Mouse (Mus musculus): ENCODE data around the gene Hdhd5. TPM values are rescaled to one million over a fixed set of nuclear protein-coding genes. Genes with fewer than 3 reads are reported as not detected.

Hdhd5 gene
- polyA plus RNA-seq (2015; fragmentation: Nextera tagmentation; extraction: Ambion mirVana) = 15.7 and 16.5 TPM in 2 replicates

DNA sequence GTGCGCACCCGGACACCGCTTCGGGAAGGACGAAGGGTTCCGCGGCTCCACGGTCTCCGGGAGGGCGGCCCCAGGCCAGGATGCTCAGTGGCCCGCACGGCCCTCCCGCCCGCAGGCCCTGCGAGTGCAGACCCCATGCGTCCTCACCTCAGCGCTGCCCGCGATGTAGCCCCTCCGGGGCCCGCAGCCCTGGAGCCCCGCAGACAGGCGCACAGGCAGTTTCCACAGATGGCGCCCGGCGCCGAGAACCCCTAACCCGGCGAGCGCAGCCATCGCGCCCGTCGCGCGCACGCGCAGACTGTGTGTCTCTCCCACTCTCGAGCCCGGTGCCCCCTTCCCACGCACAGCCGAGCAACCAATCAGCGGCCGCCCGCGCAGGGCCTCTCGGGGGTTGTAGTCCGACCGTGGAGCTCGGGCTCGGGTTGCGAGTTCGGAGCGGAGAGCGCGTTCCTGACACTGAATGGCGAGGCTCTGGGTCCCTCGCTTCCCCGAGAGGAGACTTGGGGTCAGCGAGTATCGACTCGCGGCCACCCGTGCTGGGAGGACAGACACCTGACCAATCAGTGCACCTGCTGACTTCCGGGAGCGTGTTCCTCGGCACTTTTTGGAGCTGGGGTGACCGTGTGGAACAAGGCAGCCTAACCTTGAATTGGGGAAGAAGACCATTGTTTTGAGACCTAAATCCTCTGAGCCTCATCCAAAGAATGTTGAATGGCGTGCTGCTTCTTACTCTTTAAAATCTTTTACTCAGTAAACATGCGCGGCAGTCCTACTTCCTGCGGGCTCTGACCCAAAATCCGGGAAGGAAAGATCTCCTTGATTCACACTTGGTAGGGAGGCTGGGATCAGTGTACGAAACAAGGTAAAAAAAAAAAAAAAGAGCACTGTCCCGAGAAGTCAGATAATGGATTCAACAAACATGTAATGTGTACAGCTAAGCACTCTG lies at the start of gene Hdhd5:
Hdhd5 (minus strand) TSS at position 300 of the 946 bp plus-strand sequence.
- H3K9ac ChIP-seq = peak within 1 kb of the TSS; percentile 76
- H3K4me1 ChIP-seq (replicated peaks) = peaks cover 10% of the 10 kb centered on the region
- no peak within 1 kb of the TSS for H3K27ac ChIP-seq
- H3K9me3 ChIP-seq = no peaks in the 10 kb centered on the region
- H3K4me3 ChIP-seq (replicated peaks) = peak within 1 kb of the TSS; percentile 75
- WGBS = under 1% methylated on average over 75 of the region's 75 CpGs
- H3K4me2 ChIP-seq (replicated peaks) = peak within 1 kb of the TSS; percentile 65
- ATAC-seq = peak; percentile 99
- no peaks in the 10 kb centered on the region for H3K36me3 ChIP-seq
- no peaks in the 10 kb centered on the region for H3K27me3 ChIP-seq (replicated peaks)

DNA sequence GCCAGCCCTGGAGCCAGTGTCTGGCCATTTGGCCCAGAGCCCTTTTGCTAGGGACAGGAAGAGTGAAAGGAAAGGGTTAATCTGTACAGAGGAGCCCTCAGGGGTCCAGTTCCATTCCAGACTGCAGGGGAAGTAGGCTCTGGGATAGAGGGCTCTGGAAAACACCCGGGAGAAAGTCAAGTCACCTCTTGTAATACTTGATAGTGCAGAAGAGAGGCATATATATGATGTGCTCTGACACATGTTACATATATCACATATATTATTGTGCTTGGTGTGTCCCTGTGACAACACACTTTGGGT lies 49.5 kb upstream of the Hdhd5 start:
- ATAC-seq = peak; percentile 45; the same call in 1 of the 2 replicates
- H3K27me3 ChIP-seq (replicated peaks) = no peaks in the 10 kb centered on the region
- H3K4me2 ChIP-seq (replicated peaks) = peak overlapping the region; percentile 89
- H3K4me1 ChIP-seq (replicated peaks) = peaks cover 11% of the 10 kb centered on the region
- no peaks in the 10 kb centered on the region for H3K36me3 ChIP-seq
- no peak overlapping the region for H3K27ac ChIP-seq
- H3K9me3 ChIP-seq = no peaks in the 10 kb centered on the region
- H3K9ac ChIP-seq = no peak overlapping the region
- 0 out of 2 replicates have a peak overlapping the region, but pooled peaks have one; percentile 40 for H3K4me3 ChIP-seq (replicated peaks)
- 0% methylated on average over 1 of the region's 1 CpGs for WGBS

DNA sequence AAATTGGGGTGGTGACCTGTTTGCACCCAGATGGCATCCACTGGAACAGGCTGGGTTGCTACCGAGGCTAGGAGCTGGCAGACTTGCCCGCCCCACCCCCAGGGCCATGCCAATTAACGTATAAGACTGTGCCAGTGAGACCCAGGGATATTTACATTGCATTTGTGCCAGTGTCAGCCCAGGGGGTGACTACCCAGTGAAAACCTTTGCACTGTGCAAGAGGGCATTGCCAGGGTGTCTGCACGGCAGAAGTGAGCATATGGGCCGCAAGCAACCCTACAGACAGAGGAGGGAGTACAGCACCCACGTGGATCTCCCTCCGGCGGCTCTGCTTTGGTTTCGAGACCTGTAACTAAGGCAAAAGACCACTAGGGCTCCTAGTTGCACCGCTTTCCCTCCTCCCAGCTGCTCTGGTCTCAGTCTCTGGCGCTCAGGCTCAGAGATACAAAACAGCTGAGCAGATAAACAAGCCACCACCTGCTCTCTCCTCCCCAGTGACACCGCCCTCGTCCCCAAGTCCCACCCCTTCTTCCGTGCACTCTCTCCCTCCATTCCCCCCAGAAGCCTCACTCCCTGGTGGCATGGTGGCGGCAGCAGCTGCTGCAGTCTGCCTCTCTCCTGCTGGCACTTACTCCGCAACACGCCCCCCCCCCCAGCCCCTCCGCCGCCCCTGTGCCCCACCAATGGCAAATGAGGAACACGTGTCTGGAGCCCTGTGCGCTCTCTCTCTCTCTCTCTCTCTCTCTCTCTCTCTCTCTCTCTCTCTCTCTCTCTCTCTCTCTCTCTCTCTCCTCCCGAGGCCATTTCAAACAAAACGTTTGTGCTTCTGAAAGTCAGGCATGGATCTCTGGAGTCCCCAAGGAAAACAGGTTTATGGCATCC lies 49.0 kb upstream of the Hdhd5 start:
- H3K27ac ChIP-seq = no peak overlapping the region
- peak overlapping the region; percentile 89 for H3K4me2 ChIP-seq (replicated peaks)
- H3K4me1 ChIP-seq (replicated peaks) = peaks cover 11% of the 10 kb centered on the region
- H3K36me3 ChIP-seq = no peaks in the 10 kb centered on the region
- no peak overlapping the region for H3K9ac ChIP-seq
- H3K9me3 ChIP-seq = no peaks in the 10 kb centered on the region
- peak; percentile 95 for ATAC-seq
- WGBS = 2% methylated on average over 22 of the region's 23 CpGs
- H3K27me3 ChIP-seq (replicated peaks) = no peaks in the 10 kb centered on the region
- H3K4me3 ChIP-seq (replicated peaks) = peak overlapping the region; percentile 40

DNA sequence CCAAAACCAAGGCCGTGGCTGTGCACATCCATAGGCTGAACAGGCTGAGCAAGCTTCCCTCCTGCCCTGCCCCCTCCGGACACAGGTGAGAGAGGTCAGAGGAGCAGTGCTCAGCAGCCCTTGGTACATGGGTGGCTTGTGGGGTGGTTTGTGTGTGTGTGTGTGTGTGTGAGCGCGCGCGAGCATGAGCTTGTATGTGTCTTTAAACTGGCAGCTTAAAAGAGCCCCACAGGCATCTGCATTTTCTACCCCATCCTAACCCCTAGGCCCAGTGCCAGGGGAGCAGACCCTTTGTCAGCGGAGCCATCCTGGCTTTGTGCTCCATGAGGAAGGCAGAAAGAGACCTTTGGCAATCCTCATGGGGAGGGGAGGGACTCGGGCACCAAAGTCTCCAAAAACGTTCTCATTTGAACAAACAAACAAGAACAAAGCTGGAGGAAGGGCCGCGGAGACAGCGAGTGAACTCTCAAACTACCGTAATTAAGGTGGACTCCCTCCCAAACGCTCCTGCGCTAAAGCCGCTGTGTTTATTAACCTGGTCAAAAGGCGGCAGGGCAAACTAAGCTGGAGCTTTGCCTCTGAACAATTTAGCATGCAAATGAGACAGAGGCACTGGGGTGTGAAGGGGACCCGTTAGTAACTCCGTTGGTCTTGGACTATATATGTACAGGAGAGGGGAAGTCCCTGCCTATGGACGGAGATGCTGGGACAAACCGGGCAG lies 48.2 kb upstream of the Hdhd5 start:
- H3K9me3 ChIP-seq = no peaks in the 10 kb centered on the region
- 8% methylated on average over 21 of the region's 21 CpGs for WGBS
- no peak overlapping the region for H3K27ac ChIP-seq
- H3K27me3 ChIP-seq (replicated peaks) = no peaks in the 10 kb centered on the region
- no peaks in the 10 kb centered on the region for H3K36me3 ChIP-seq
- no peak for ATAC-seq
- H3K4me2 ChIP-seq (replicated peaks) = peak overlapping the region; percentile 89
- H3K4me3 ChIP-seq (replicated peaks) = peak overlapping the region; percentile 40
- H3K4me1 ChIP-seq (replicated peaks) = peaks cover 11% of the 10 kb centered on the region
- no peak overlapping the region for H3K9ac ChIP-seq

DNA sequence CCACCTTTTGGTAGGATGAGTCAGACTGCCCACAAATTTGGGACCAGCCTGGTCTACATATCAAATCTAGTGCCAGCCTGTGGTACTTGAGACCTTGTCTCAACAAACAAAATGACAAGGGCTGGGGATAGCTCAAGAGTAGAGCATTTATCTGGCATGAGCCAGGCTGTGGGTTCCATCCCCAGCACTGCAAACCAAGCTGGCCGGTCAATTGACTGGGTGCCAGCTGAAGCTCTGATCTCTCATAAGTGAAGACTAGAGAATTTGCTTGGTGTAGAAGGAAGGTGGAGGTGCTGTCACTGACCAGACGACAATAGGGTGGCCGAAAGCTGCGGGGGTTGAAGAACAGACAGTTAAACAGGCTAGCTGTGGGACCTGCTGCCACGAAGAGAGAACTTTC lies 47.4 kb upstream of the Hdhd5 start:
- no peak overlapping the region for H3K27ac ChIP-seq
- H3K4me1 ChIP-seq (replicated peaks) = peaks cover 11% of the 10 kb centered on the region
- H3K9me3 ChIP-seq = no peaks in the 10 kb centered on the region
- H3K4me3 ChIP-seq (replicated peaks) = no peak overlapping the region
- H3K27me3 ChIP-seq (replicated peaks) = no peaks in the 10 kb centered on the region
- no peak for ATAC-seq
- no peak overlapping the region for H3K9ac ChIP-seq
- H3K36me3 ChIP-seq = no peaks in the 10 kb centered on the region
- WGBS = 61% methylated on average over 5 of the region's 5 CpGs
- no peak overlapping the region for H3K4me2 ChIP-seq (replicated peaks)

DNA sequence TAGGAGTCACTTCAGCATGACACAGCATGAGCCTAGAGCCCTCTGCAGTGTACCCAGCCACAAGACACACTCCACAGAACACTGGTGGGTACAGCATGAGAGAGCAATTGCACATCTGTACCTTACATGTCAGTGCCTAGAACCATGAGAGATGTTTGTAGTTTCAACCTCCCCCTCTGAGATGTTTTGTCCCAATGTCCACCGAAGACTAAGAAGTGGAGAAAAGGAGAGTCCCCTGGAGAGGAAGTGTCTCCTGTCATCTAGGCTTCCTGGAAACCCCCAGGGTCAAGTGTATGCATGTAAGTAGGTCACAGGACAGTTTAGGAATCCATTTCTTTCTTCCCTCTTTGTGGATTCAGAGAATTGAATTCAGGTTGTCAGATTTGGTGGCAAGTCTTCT lies 41.3 kb upstream of the Hdhd5 start:
- Histone ChIP-seq H3K27me3 (replicated peaks) (no peaks in the 10 kb centered on the region), H3K9ac (no peak overlapping the region), H3K9me3 (no peaks in the 10 kb centered on the region), H3K36me3 (no peaks in the 10 kb centered on the region), H3K4me2 (replicated peaks) (no peak overlapping the region), H3K27ac (no peak overlapping the region), H3K4me3 (replicated peaks) (no peak overlapping the region), H3K4me1 (replicated peaks) (no peaks in the 10 kb centered on the region)
- 72% methylated on average over 1 of the region's 1 CpGs for WGBS
- ATAC-seq = no peak

DNA sequence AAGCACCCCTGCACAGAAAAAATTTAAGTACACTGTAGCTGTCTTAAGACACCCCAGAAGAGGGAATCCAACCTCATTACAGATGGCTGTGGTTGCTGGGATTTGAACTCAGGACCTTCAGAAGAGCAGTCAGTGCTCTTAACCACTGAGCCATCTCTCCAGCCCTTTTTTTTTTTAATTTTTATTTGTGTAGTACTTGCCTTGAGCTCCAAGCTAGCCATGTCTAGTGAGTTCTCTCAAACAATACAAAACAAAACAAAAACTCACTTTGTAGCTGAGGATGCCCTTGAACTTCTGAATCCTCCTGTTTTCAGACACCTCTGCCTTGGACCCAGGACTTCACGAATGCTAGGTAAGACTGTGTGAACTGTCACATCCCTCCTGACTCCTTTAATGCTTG lies 37.1 kb upstream of the Hdhd5 start:
- Histone ChIP-seq H3K9me3 (no peaks in the 10 kb centered on the region), H3K27ac (no peak overlapping the region), H3K36me3 (no peaks in the 10 kb centered on the region), H3K4me3 (replicated peaks) (no peak overlapping the region), H3K4me1 (replicated peaks) (no peaks in the 10 kb centered on the region), H3K9ac (no peak overlapping the region), H3K27me3 (replicated peaks) (no peaks in the 10 kb centered on the region), H3K4me2 (replicated peaks) (no peak overlapping the region)
- 84% methylated on average over 1 of the region's 1 CpGs for WGBS
- no peak for ATAC-seq

DNA sequence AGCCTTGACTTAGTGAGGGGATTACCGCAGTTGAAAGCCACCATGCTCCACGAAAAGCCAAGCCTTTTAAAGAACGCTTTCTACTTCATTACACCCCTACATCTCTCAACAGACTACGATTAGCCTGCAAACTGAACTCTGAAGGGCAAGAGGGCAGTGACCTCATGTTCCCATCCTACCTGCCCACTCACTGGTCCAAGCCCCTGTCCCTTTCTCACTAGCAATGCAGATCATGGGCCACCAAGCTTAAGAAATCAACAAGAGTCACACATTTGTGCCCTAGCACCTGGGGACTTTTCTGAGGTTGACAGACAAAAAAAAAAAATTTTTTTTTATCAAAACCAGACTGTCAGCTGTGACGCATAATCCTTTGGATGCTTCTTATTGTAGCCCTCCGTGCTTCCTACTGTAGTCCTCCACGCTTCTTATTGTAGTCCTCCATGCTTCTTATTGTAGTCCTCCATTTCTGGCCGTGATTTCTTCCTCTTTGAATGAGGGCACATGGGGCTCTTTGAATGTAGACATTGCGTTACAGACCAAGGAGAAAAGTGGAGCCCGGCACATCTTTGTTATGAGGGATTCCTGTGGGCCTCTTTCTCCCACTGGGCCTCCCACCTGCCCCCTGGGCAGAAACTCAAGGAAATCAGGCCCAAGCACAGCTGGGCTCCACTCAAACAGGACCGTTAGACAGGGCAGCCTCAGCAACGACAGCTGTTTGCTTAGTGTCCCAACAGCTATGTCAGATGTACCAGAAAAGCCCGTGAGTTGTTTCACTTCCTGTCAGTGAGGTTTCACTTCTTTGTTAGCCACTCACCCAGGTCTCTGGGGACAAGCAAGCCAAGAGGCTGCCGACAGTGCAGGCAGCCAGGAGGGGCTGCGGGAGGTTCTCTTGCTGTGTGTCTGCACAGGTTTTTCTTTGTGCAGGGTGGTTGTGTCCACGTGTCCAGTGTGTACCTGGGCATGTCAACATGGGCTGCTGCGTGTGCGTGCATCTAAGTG lies 36.1 kb upstream of the Hdhd5 start:
- WGBS = 70% methylated on average over 18 of the region's 18 CpGs
- Histone ChIP-seq H3K4me3 (replicated peaks) (no peak overlapping the region), H3K4me1 (replicated peaks) (no peaks in the 10 kb centered on the region), H3K4me2 (replicated peaks) (no peak overlapping the region), H3K27ac (no peak overlapping the region), H3K36me3 (no peaks in the 10 kb centered on the region), H3K27me3 (replicated peaks) (no peaks in the 10 kb centered on the region), H3K9me3 (no peaks in the 10 kb centered on the region), H3K9ac (no peak overlapping the region)
- ATAC-seq = no peak

DNA sequence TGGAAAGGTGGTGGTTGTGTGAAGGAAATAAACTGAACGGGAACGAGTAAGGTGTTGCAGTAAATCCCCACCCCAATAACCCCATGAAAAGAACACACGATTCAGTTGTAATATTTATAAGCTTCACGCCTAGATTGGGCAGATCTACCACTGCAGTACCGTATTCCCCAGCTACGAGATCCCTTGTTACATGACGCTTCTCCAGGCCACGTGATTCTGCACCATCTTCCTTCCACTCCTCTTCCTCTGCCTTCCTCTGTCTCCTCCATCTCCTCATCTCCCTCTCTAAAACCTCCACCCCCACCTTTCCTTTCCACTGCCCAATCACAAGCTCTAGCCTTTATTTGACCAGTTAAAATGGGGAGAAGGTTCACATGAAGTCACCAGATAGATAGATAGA lies 25.5 kb upstream of the Hdhd5 start:
- Histone ChIP-seq H3K36me3 (no peaks in the 10 kb centered on the region), H3K9me3 (no peaks in the 10 kb centered on the region), H3K27me3 (replicated peaks) (no peaks in the 10 kb centered on the region), H3K4me1 (replicated peaks) (no peaks in the 10 kb centered on the region), H3K4me2 (replicated peaks) (no peak overlapping the region), H3K9ac (no peak overlapping the region), H3K27ac (no peak overlapping the region), H3K4me3 (replicated peaks) (no peak overlapping the region)
- ATAC-seq = no peak
- WGBS = 85% methylated on average over 8 of the region's 8 CpGs

DNA sequence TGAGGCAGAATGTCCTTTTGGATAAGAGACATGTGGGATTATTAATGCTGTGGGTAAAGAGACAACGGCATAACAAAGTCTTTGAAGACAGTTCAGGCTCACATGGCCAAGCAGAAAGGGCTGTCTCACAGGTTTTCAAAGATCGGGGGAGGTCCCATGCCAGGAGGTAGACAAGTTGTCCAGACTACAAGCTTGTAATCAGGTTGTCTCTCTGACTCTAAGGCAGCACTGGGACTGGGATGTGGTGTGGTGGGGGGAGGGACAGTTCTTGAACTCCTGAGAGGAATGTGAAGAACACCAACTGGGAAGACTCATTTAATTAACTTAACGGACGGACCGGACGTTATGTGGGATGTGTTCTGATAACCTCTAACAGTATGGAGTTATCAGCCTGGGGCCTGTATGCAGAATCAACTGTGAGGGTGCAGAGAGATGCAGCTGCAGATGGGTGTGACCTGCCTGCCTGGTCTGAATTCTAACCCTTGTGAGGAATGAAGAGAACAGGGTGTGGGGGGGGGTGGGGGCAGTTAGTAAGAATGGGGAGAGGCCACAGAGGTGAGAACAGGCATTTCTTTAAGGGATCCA lies 25.0 kb upstream of the Hdhd5 start:
- Histone ChIP-seq H3K4me1 (replicated peaks) (no peaks in the 10 kb centered on the region), H3K36me3 (no peaks in the 10 kb centered on the region), H3K9ac (no peak overlapping the region), H3K27ac (no peak overlapping the region), H3K9me3 (no peaks in the 10 kb centered on the region), H3K27me3 (replicated peaks) (no peaks in the 10 kb centered on the region), H3K4me2 (replicated peaks) (no peak overlapping the region), H3K4me3 (replicated peaks) (no peak overlapping the region)
- 84% methylated on average over 6 of the region's 6 CpGs for WGBS
- no peak for ATAC-seq

DNA sequence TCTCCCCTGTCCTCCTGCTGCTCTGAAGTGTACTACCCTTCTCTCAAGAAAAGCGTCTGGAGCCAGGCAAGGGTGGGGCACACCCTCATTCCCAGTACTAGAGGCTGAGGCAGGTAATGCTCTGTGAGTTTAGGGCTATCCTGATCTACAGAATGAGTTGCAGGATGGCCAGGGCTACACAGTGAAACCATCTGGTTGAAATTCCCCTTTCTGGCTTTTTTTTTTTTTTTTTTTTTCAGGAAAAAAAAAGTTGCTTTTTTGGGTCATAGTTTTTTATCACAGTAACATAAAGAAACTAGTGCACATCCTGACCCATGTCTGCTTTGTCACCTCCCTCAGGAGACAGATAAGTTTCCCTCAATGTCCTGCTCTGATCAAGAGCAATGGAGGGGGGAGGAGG lies 24.0 kb upstream of the Hdhd5 start:
- no peaks in the 10 kb centered on the region for H3K4me1 ChIP-seq (replicated peaks)
- no peaks in the 10 kb centered on the region for H3K27me3 ChIP-seq (replicated peaks)
- WGBS = 62% methylated on average over 1 of the region's 1 CpGs
- H3K27ac ChIP-seq = no peak overlapping the region
- ATAC-seq = no peak
- no peak overlapping the region for H3K9ac ChIP-seq
- no peaks in the 10 kb centered on the region for H3K36me3 ChIP-seq
- no peak overlapping the region for H3K4me3 ChIP-seq (replicated peaks)
- H3K4me2 ChIP-seq (replicated peaks) = no peak overlapping the region
- no peaks in the 10 kb centered on the region for H3K9me3 ChIP-seq

Measured in intestine, embryonic 15.5 days (tissue).